Mouse (Mus musculus) kidney, postnatal 14 days (tissue): Measurements from ENCODE around the gene Rdh8.
"Not testable (repeated sequence)": the region's sequence is repeated elsewhere in the genome, so short reads cannot be mapped to it uniquely, and the experiment has no call there.

ENCODE experiments used
- DNase-seq: peaks from one replicate; pipeline ENCODE4 v3.0.0; 2022; ENCODE audit warnings: mixed read lengths

Rdh8 gene

DNA sequence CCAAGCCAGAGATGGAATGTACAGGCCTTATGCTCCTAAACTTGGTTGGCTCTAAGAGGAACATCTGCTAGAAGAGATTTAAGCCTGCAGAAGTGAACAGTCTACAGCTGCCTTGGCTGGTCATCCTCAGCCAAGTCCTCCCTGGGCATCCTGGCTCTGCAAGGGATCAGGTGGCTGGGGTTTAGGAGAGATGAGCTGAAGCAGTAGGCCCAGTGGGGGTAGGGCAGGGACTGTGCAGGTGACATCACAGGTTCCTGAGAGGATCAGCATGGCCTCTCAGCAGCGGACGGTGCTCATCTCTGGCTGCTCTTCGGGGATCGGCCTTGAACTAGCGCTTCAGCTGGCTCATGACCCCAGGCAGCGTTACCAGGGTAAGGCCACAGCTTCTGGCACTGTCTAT is at the start of gene Rdh8:
TSS of gene Rdh8 (plus strand) at position 268 of the 400 bp plus-strand sequence.
- no peak for DNase-seq

DNA sequence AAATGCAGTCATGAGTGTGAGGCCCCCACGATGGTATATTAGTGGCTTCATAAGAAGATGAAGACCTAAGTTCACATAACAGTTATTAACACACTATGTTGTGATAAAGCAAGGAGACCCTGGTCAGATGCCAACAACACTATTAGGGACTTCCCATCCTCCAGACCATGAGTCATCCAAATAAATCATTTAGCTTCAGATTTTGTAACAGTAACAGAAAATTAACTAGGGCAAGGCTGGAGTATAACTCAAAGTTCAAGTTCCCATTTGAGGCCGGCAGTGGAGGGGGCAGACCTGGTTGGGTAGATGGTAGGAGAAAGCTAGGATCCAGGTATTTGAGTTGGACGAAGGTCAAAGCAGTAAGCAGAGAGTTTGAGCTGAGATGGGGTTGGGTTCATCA is 37.0 kb upstream of the Rdh8 start:
- DNase-seq = peak; percentile 34

DNA sequence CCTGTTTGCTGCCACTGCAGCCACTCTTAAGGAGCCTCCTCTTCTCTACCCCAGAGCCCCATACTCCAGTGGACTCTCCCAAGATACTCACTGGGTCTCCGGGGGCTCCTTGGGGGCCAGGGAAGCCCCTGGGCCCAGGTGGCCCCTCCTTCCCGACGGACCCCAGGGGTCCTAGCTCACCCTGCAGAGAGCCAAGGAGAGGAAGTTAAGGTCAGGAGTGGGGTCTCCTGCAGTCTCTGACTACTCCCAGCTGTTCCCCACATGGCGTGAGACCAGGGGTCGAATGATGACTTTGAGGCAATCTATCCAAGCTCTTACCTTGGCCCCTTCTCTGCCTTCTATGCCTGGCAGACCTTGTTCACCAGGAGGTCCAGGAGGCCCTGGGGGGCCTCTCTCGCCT is 33.2 kb upstream of the Rdh8 start:
- DNase-seq = peak; percentile 9

DNA sequence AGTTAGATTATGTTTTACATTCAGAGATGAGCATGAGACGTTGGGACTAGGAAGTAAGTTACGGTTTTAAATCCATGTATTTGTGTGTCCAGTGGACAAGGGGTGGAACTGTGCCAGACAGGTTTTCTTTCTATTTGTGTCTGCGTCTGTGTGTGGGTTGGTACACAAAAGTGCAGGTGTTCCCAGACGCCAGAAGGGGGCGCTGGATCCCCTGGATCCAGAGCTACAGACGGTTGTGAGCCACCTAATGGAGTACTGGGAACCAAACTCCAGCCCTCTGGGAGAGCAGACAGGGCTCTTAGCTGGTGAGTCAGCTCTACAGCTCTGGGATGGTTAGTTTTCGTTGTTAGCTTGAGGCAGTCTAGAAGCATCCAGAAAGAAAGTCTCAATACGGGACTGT is 30.3 kb upstream of the Rdh8 start:
- no peak for DNase-seq

DNA sequence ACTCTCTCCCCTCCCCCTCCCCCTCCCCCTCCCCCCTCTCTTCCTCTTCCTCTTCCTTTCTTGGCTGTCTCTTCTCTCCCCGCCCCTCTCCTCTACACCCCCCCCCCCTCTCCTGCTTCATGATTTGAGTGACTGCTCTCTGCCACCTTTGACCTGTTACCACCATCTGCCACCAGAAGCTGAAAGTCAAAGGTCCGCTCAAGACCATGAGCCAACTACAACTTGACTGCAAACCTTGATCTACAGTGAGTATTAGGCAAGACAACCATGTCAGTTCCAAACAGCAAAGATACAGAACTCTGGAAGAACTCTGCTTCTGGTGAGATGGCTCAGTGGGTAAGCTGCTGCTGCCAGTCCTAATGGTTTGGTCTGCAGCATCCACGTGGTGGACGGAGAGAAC is 28.7 kb upstream of the Rdh8 start:
- no peak for DNase-seq

DNA sequence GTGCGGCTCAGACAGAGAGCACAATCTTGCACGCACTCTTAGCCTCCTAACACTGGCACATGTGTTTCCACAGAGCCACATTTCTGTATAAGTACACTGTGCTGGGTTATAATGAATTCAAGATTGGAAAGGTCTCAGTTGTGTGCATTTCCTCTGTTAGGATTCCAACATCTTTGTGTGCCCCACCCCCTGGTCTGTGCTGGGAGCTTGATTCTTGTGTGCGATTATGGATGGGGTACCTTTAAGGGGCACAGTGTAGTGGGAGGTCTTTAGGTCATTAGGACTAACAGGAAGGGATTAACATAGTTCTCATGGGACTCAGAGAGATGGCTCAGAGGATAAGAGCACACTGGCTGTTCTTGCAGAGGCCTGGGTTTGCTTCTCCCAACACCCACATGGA is 28.0 kb upstream of the Rdh8 start:
- no peak for DNase-seq

DNA sequence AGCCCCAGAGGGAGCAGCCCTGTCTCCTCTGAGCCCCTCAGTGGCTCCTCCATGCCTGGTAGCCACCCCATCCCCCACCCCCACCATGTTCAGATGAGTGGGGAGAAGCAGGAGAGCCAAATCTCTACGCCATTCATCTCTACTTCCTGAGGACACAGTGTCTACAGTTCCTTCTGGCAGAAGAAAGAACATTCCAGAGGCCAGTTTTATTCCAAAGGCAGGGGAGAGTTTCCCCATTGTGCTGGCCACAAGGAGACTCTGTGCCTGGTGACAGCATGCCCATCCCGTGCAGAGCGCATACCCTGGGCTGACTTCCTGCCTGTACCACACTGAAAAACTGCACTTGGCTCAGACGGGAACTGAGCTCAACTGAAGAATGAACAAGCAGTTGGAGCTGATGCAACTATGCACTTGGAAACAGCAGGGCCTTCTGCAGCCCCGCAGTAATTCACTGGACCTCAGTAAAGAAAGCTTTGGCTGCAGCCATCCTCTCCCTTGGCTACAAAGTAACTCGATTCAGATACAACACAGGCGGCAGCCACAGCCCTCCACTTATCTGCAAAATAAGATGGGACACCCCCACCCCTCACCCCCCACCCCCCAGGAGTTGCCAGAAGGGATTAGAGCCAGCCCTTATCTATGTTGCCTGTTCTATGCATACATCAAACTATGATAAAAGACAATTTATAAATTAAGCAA is 24.0 kb upstream of the Rdh8 start:
- DNase-seq = peak; percentile 54

DNA sequence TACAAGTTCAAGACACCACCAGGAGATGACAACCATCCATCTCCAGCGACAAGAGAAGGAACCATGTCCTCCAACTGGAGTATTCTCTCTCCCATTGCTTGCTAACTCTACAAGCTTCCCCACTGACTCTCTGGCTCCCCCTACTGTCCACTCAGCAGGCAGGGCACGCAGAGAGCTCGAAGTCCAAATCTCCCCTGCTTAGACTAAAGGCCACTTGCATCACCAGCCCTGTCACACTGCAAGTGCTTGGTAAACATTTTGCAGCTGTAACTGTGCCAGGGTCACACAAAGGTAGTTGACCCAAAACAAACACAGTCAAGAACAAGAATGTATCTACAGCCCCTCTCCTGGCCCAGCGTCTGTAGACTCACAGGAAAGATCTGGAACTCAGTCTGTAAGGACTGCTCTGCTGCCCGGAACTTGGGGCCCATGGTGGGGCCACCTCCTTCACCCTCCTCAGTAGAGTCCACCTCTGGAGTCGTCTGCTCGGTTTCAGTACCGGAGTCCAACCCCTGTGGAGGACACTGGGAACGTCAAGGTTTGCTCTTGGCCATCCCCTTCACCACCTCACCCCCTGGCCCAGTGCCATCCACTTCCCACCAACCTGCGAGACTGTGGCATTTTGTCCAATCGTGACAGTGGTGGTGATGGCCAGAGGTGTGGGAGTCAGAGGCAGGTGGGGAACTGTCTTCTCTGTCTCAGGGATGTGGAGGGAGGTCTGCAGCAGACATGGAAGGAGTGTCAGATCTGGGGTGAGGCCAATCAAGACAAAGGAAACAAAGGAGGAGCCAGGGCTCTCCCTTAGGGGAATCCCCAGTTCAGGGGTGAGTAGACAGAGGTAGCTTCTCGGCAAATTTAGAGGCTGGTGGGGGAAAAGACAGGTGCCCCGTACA is 13.8 kb upstream of the Rdh8 start:
- DNase-seq = peak; percentile 57

DNA sequence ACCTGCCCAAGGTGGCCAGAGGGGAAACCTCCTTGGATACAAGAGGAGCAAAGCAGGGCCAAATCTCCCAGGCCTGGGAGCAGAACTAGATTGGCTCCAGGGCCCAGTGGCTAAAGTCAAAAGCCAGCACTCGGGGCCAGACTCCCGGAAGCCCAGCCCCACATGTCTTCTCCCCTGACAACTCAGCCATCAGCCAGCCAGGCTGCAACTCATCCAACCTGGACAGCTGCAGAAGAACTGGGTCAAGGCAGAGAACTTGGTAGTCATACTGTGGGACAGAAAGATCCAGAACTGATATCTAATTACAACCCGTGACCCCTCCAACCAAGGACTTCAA is 13.2 kb upstream of the Rdh8 start:
- DNase-seq = no peak

DNA sequence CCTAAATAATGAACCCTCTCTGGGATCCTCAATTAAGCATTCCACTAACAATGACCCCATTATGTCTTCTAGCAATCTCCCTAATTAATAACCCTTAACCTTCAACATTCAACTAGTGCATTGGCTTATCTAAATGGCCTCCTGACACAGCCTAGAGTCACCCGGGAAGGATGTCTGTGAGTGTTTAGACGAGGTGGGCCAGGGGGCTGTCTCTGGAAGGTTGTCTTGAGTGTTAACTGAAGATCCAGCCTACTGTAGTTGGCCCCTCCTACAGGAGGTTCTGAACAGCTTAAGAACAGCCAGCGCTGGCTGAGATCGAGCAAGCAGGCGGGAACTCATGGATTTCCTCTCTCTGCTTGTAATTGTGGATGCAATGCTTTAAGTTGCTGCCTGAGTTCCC is 12.6 kb upstream of the Rdh8 start:
- no peak for DNase-seq

DNA sequence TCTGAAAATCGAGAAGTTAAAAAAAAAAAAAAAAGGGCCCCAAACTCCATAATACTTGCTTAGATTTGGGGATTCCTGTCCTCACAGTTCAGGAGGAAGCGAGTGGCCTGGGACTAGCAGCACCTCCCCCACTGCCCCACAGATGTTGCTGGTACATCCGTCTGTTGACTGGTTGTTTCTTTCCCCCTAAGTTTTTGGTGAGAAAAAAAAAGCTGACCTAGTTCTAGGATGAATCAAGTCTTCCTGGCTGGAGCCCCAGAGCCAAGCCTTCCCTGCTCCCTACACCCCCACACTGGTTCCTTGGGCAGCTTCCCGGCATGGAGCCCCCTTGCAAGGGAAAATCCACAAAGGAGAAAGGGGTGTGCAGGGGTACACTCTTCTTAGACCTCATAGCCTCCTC is 8.0 kb upstream of the Rdh8 start:
- no peak for DNase-seq

DNA sequence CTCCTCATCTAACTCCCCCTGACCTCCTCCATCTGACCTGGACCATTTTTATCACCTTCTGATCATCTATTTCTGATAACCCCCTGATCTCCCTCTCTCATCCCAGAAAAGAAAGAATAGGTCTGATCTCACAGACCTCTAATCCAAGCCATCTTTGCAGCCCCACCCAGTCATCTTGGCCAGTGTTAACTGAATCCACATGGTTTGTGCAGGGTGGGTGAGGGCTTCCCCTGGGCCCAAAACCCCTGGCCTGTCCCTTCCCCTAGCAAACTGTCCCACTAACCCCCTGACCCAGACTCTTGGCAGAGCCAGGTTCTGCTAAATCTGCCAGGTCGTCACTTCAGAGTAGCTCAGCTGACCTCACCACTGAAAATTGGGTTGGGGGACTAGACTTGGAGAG is 7.5 kb upstream of the Rdh8 start:
- DNase-seq = no peak

DNA sequence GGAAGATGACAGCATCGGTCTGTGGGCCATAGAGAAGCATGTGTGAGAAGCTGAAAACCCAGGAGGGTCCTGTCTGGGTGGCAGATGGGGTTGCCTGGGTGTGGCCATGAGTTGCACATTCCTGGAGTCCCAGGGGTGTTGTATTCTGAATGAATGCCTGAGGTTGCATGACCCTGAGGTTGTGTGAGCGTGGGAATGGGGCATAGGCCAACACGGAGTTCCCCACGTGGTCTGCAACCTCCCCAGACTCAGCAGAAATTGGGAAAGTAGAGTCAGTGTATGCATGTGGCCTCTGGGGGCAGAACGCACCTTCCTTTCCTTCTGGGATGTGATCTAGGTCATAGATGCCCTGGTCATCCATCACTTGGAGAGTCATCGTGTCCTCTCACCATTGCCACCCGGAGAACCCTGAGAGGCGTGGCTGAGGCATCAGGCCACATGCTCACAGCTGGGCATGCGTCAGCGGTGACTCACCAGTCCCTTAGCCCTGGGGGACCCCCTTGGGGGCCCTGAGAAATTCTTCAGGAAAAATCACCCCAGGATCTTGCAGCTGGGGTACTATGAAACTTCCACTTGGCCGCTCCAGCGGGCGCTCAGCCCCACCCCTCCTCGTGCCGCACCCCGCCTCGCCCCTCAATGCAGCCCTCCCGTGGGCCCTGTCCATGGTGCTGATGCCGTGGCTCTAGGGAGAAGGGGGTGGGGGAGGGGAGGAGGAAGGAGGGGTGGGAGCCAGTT is 5.6 kb upstream of the Rdh8 start:
- DNase-seq = peak; percentile 41

DNA sequence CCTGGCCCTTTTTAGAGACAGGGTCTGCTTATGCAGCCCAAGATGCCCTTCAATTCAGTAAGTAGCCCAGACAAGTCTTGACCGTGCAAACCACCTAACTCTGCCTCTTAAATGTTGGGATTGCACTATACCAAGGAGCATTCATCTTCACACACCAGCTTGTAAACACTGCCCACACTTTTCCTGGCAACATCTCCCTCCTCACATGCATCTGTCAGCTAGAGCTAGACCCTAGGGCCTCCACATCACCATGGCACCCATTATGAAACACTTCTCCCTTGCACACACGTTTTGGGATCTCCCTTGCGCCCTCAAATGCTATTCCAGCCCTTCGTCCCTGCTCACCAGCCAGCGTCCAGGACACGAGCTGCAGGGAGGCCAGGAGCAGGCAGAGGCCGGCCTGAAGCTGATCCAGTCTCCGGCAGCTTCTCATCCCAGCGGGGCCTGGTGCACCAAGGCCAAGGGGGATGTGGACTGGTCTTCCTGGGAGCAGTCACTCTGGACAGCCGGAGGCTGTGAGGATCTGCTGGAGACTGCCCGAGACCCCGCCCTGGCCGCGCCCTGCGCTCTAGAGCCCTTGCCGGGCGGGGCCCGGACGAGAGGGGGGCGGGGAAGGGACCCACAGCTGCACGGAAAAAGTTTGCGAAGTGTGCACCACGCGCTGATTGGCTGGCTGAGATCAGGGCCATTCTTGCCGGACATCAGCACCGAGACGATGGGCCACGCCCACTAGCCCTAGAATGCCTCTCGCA is 3.6 kb upstream of the Rdh8 start, which contains the start of gene Col5a3:
TSS of gene Col5a3 (minus strand) at position 547 of the 752 bp plus-strand sequence.
- peak; percentile 67 for DNase-seq

DNA sequence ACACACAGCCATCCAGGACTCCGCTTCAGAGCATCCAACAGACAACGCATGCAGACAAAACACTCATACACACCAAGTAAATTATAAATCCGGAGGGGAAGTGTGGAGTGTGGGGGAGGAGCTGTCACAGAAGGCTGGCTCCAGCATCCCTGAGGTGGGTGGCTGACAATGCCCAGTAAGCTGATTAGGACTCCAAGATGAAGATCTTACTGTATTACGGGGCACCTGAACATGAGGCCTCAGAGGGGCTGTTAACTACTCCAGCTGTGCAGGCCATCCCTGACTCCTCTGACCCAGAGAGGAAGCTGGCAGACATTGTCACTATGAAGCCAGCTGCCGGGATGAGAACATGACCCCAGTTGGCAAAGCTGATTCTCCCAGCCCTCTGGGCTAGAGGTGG is 1.7 kb downstream of the Rdh8 start:
- DNase-seq = no peak

DNA sequence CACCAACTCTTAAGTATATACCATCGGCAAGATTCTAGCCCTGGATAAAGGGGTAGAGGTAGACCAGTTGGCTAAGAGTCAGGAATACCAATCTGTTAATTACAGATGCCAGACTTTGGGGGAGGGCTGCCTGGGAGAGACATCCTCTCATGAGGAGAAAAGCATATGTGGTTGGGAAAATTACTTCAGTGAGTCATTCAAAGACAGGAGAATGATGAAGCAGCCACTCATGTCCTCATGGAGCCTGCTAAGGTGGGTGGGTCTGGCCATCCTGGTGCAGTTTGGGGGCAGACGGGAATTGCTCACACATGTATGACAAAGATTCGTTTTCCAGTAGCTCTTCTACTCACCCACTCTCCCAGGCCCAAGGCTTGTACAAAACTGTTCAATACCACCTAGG is 4.5 kb downstream of the Rdh8 start:
- DNase-seq = no peak

DNA sequence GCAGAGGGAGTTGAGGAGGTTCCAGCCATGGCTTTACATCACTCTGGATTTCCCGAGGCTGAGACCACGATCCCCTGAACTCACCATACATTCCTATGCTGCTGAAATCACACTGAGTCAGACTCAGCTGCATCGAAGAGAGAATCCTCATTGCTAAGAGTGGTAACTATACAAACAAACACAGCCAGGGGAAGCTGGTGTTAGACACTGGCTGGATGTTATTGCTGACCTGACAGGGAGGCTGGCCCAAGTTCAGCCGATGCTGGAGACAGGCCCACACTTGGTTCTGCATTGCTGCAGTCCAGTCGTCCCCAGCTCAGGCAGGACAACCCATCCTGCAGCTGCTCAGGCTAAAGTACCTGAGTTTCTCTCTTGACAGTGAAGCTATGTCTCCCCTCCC is 7.5 kb downstream of the Rdh8 start:
- DNase-seq = no peak

DNA sequence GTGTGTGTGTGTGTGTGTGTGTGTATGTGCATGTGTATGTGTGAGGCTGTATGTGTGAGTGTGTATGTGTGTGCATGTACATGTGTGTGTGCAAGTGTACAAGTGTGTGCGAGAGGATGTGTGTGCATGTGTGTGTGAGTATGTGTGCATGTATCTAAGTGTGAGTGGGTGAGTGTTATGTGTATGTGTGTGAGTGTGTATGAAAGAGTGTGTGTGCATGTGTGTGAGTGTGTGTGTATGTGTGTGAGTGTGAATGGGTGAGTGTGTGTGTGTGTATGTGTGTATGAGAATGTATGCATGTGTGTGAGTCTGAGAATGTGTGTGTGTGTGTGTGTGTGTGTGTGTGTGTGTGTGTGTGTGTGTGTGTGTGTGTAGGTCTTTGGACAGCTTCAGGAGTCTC is 9.8 kb downstream of the Rdh8 start:
- no peak for DNase-seq

DNA sequence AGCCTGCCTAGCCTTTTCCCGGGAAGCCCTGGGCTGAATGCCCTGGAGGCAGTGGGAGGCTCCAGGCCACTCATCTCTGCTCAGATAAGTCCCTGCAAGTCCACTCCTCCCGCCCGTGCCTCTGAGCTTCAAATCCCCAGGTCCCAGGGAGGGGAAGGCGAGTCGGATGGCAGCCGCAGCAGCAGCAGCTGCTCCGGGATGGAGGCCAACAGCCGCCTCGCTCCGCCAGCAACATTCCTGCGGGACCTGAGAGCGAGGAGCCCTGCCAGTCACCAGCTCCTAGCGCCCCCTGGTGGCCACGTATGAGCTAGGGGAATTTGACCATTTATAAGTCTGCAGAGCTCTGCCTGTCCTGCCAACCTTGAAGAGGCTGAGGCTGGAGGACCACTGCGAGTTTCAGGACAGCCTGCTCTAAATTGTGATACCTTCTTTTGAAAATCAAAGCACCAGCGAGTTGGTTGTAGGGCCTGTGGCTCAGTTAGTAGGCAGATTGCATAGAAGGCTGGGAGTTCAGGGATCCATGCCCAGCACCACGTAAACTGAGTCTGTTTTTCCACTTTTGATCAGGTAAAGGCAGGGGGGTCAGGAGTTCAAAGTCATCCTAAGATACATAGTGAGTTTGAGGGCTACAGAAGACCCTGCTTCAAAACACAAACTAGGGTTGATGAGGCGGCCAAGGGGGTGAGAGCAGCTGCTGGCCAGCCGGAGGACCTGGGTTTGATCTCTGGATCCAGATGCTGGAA is 12.8 kb downstream of the Rdh8 start:
- peak; percentile 96 for DNase-seq

DNA sequence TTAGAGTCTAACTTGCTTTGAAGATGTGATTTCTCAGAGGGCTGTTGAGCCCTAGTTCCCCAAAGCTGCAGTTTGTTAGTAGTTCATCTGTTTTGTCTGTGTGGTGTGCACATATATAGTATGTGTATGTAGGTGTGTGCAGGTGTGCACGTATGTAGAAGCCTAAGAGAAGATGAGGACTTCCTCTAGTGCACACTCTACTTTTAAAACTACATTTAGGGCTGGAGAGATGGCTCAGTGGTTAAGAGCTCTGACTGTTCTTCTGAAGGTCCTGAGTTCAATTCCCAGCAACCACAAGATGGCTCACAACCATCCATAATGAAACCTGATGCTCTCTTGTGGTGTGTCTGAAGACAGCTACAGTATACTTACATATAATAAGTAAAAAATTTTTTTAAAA is 16.6 kb downstream of the Rdh8 start:
- no peak for DNase-seq

DNA sequence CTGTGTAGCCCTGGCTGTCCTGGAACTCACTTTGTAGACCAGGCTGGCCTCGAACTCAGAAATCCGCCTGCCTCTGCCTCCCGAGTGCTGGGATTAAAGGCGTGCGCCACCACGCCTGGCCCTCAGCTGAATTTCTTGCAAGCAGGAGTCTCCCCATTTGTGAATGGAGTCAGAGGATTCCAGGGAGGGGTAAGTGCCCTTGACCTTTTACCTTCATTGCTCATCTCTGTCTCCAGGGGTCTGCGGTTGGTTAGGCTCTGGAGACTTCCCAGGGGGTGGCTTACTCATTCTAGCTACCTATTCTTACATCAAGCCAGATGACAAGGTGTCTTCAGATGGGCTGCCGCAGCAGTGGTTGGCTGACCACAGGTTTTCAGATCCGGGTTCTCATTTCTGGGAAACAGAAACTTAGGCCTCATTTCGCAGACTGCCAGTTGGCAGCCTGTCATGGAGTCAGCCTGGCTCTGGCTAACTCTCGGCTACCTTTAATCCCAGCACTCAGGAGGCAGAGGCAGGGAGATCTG is 17.2 kb downstream of the Rdh8 start:
- DNase-seq = not testable (repeated sequence)
